Mouse (Mus musculus): ENCODE results near the gene Dnajb4. TPM values are rescaled to one million over a fixed set of nuclear protein-coding genes. Genes with fewer than 3 reads are reported as not detected.
"Not testable (repeated sequence)": the region's sequence is repeated elsewhere in the genome, so short reads cannot be mapped to it uniquely, and the experiment has no call there.

Gene Dnajb4
- polyA plus RNA-seq, 1 experiment from 2014 or later = 49.5 TPM

- not testable (repeated sequence) for ATAC-seq; H3K27ac ChIP-seq (ENCODE audit: low read depth, low read length); H3K4me1 ChIP-seq (ENCODE audit: control insufficient read depth, insufficient read depth, low read depth, low read length); H3K9ac ChIP-seq (ENCODE audit: low read depth, low read length); H3K4me2 ChIP-seq (ENCODE audit: low read length); H3K27me3 ChIP-seq (replicated peaks; ENCODE audit: control insufficient read depth, insufficient read depth, low read length); H3K4me3 ChIP-seq (ENCODE audit: low read length); H3K36me3 ChIP-seq (ENCODE audit: control insufficient read depth, insufficient read depth, low read length); H3K9me3 ChIP-seq (ENCODE audit: control insufficient read depth, low read length)
- WGBS = 94% methylated on average over 4 of the region's 4 CpGs
Observed at GRCm38 (mm10) chr3:152129426-152129825, 80.7 kb downstream of the Dnajb4 start.

DNA sequence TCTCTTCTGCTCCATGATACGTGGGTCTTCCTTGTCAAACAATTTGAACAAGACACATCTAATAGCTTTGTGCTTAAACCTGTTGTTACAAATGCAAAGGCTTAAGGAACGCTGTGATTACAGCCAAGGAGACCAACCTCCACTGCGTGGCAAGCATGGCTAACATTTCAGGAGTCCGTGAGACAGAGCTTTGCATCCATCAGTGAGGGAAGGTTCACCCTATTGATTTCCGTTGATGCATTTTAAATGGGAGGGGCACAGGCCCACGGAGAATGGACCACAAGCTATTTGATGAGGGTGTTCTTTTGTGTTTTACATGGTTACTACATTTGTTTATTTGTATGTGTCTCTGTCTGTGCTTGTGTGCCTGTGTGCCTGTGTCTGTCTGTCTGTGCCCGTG is 81.5 kb downstream of the Dnajb4 start:
- Histone ChIP-seq H3K4me3 (ENCODE audit: low read length) (no peak overlapping the region), H3K36me3 (ENCODE audit: control insufficient read depth, insufficient read depth, low read length) (no peaks in the 10 kb centered on the region), H3K27me3 (replicated peaks; ENCODE audit: control insufficient read depth, insufficient read depth, low read length) (no peaks in the 10 kb centered on the region), H3K4me1 (ENCODE audit: control insufficient read depth, insufficient read depth, low read depth, low read length) (no peaks in the 10 kb centered on the region), H3K4me2 (ENCODE audit: low read length) (no peak overlapping the region), H3K9ac (ENCODE audit: low read depth, low read length) (no peak overlapping the region), H3K27ac (ENCODE audit: low read depth, low read length) (no peak overlapping the region), H3K9me3 (ENCODE audit: control insufficient read depth, low read length) (no peaks in the 10 kb centered on the region)
- ATAC-seq = no peak
- WGBS = 70% methylated on average over 7 of the region's 7 CpGs

Other genes with a start within 250 kb of the Dnajb4 start
- gene Gipc2, start 44.1 kb downstream of the Dnajb4 start, polyA plus RNA-seq (2015; fragmentation: Nextera tagmentation; extraction: Ambion mirVana) = 9.7 and 11.9 TPM in 2 replicates
- 168 and 188 TPM in 2 replicates for gene Fubp1, start 120 bp upstream of the Dnajb4 start, polyA plus RNA-seq (2015; fragmentation: Nextera tagmentation; extraction: Ambion mirVana)
- gene Nexn, start 56.0 kb upstream of the Dnajb4 start, polyA plus RNA-seq (2015; fragmentation: Nextera tagmentation; extraction: Ambion mirVana) = 1.7 and 2.4 TPM in 2 replicates
- 17.7 and 19.0 TPM in 2 replicates for gene Miga1, start 130.1 kb upstream of the Dnajb4 start, polyA plus RNA-seq (2015; fragmentation: Nextera tagmentation; extraction: Ambion mirVana)
- gene Usp33, start 136.2 kb upstream of the Dnajb4 start, polyA plus RNA-seq (2015; fragmentation: Nextera tagmentation; extraction: Ambion mirVana) = 82.4 and 91.2 TPM in 2 replicates
- 23.4 and 24.8 TPM in 2 replicates for gene Zzz3, start 185.2 kb upstream of the Dnajb4 start, polyA plus RNA-seq (2015; fragmentation: Nextera tagmentation; extraction: Ambion mirVana)

Data from hindbrain, embryonic 16.5 days (tissue).